Mouse (Mus musculus): ENCODE measurements around the gene Olfr974. TPM values are rescaled to one million over a fixed set of nuclear protein-coding genes. Genes with fewer than 3 reads are reported as not detected.
"Not testable (repeated sequence)": the region's sequence is repeated elsewhere in the genome, so short reads cannot be mapped to it uniquely, and the experiment has no call there.

The Olfr974 gene
- not detected in 2 replicates for polyA plus RNA-seq (2012; rRNA removed)

GRCm38 (mm10) chr9:39937201-39937600 is at the start of gene Olfr974:
Olfr974 (plus strand) TSS chr9:39937501.
- Histone ChIP-seq H3K27ac (ENCODE audit: insufficient read depth, low read depth, low read length) (no peak within 1 kb of the TSS), H3K36me3 (ENCODE audit: control insufficient read depth, insufficient read depth, low read length) (no peaks in the 10 kb centered on the region), H3K27me3 (ENCODE audit: control insufficient read depth, insufficient read depth, low read length) (no peaks in the 10 kb centered on the region), H3K4me1 (ENCODE audit: control insufficient read depth, insufficient read depth, insufficient read length, low read length) (no peaks in the 10 kb centered on the region), H3K4me3 (ENCODE audit: low read depth, low read length) (no peak within 1 kb of the TSS)
- WGBS: 65% methylated on average over 1 of the region's 1 CpGs
- no peak for TF ChIP-seq POLR2A (IDR thresholded peaks at IDR 0.05; ENCODE audit: low read depth, low read length)
- TF ChIP-seq CTCF (IDR thresholded peaks at IDR 0.05; ENCODE audit: extremely low read depth, insufficient read length, insufficient replicate concordance, low read depth, low read length): no peak

GRCm38 (mm10) chr9:39905106-39905505 is 32.2 kb upstream of the Olfr974 start:
- H3K27me3 ChIP-seq (ENCODE audit: control insufficient read depth, insufficient read depth, low read length): no peaks in the 10 kb centered on the region
- H3K27ac ChIP-seq (ENCODE audit: insufficient read depth, low read depth, low read length): no peak overlapping the region
- WGBS: 57% methylated on average over 6 of the region's 6 CpGs
- no peaks in the 10 kb centered on the region for H3K36me3 ChIP-seq (ENCODE audit: control insufficient read depth, insufficient read depth, low read length)
- TF ChIP-seq CTCF (IDR thresholded peaks at IDR 0.05; ENCODE audit: extremely low read depth, insufficient read length, insufficient replicate concordance, low read depth, low read length): no peak
- TF ChIP-seq POLR2A (IDR thresholded peaks at IDR 0.05; ENCODE audit: low read depth, low read length): no peak
- H3K4me1 ChIP-seq (ENCODE audit: control insufficient read depth, insufficient read depth, insufficient read length, low read length): no peaks in the 10 kb centered on the region
- H3K4me3 ChIP-seq (ENCODE audit: low read depth, low read length): no peak overlapping the region

DNA sequence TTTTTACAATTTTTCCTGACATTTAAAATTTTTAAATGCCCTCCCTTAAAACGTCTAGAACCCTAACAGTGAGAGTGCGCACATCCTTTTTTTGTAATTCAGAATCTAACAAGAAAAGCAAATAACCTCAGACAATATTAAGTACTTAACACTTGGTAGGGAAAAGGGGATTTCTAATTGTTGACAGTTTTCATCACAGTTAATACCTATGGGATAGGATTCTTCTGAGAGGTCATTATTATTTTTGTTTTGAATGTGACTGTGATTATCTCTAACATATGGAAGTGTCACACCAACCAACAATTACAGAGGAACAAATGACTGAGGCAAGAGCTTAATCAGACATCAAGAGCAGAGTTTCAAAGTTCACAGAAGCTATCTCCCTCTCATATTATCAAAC is 30.3 kb upstream of the Olfr974 start, which contains the start of gene Olfr229:
Gene Olfr229 (plus strand): TSS at position 301 of the 400 bp plus-strand sequence.
- WGBS: 73% methylated on average over 2 of the region's 2 CpGs
- no peaks in the 10 kb centered on the region for H3K27me3 ChIP-seq (ENCODE audit: control insufficient read depth, insufficient read depth, low read length)
- no peaks in the 10 kb centered on the region for H3K36me3 ChIP-seq (ENCODE audit: control insufficient read depth, insufficient read depth, low read length)
- no peaks in the 10 kb centered on the region for H3K4me1 ChIP-seq (ENCODE audit: control insufficient read depth, insufficient read depth, insufficient read length, low read length)
- no peak for TF ChIP-seq POLR2A (IDR thresholded peaks at IDR 0.05; ENCODE audit: low read depth, low read length)
- TF ChIP-seq CTCF (IDR thresholded peaks at IDR 0.05; ENCODE audit: extremely low read depth, insufficient read length, insufficient replicate concordance, low read depth, low read length): no peak
- no peak within 1 kb of the TSS for H3K27ac ChIP-seq (ENCODE audit: insufficient read depth, low read depth, low read length)
- no peak within 1 kb of the TSS for H3K4me3 ChIP-seq (ENCODE audit: low read depth, low read length)

- Histone ChIP-seq H3K4me1 (ENCODE audit: control insufficient read depth, insufficient read depth, insufficient read length, low read length) (no peaks in the 10 kb centered on the region), H3K36me3 (ENCODE audit: control insufficient read depth, insufficient read depth, low read length) (no peaks in the 10 kb centered on the region), H3K4me3 (ENCODE audit: low read depth, low read length) (no peak overlapping the region), H3K27ac (ENCODE audit: insufficient read depth, low read depth, low read length) (no peak overlapping the region), H3K27me3 (ENCODE audit: control insufficient read depth, insufficient read depth, low read length) (no peaks in the 10 kb centered on the region)
- 71% methylated on average over 3 of the region's 3 CpGs for WGBS
- no peak for TF ChIP-seq CTCF (IDR thresholded peaks at IDR 0.05; ENCODE audit: extremely low read depth, insufficient read length, insufficient replicate concordance, low read depth, low read length)
- TF ChIP-seq POLR2A (IDR thresholded peaks at IDR 0.05; ENCODE audit: low read depth, low read length): no peak
Observed at GRCm38 (mm10) chr9:39909939-39910338, 27.4 kb upstream of the Olfr974 start.

DNA sequence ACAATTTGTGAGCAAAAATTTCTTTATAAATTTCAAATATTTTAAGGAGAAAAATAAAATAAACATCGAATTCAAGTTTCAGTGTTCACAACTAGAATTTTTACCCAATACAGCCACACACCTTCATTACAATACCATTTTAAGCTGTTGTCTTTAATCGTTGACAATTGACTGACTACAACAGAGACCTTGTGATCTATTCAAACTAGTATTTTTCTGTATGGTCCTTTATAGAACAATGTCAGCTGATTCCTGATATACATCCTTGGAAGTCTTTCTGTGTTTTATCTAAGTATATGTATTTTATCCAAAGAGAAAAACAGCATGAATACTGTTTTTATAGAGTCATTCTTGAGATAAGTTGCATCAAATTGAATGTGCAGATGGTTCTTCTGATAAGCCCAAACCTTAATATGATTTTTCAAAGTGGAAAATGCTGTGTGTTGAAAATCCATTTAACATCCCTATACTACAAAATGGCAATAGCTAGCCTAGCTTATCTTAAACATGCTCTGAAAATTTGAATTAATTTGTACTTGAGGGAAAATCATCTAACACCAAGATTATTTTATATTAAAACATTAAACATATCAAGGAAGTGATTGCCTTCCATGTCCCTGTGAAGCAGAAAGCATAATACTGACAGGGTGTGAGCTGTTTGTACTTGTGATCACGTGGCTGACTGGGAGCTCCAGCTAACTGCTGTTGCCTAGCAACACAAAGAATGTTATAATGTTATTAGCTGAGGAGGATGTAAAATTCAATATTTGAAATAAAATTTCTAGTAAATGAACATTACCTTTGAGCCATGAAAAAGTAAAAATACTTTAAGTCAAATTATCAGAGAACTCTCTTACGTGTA is 9.1 kb upstream of the Olfr974 start:
- WGBS: no CpG with 5 or more reads among the region's 4 CpGs

DNA sequence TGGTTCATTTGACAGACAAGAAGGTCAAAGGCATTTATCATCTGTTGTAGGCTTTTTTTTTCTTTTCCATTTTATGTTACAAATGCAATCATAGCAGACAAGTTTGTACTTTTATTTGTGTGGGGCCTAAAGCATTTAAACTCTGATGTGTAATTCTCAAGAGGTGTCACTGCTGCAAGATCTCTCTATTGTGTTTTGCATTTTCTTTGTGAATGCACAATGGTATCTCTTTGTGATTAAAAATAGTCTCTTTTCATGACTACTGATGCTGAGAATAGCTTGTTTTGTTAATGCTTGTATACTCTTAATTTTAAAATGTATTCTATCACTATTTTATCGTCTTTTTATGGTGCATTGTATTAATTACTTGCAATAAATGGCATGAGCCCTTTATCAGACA is 8.5 kb upstream of the Olfr974 start:
- not testable (repeated sequence) for H3K27ac ChIP-seq (ENCODE audit: insufficient read depth, low read depth, low read length)
- WGBS: 41% methylated on average over 1 of the region's 1 CpGs

More for the DNA sequence above, 9.1 kb upstream of the Olfr974 start:
- not testable (repeated sequence) for H3K27me3 ChIP-seq (ENCODE audit: control insufficient read depth, insufficient read depth, low read length); H3K4me3 ChIP-seq (ENCODE audit: low read depth, low read length); H3K27ac ChIP-seq (ENCODE audit: insufficient read depth, low read depth, low read length); H3K36me3 ChIP-seq (ENCODE audit: control insufficient read depth, insufficient read depth, low read length); H3K4me1 ChIP-seq (ENCODE audit: control insufficient read depth, insufficient read depth, insufficient read length, low read length)

GRCm38 (mm10) chr9:39951946-39952345 is 14.6 kb downstream of the Olfr974 start, which contains the start of gene Olfr975:
Olfr975 (minus strand) TSS chr9:39952046.
- Histone ChIP-seq H3K36me3 (ENCODE audit: control insufficient read depth, insufficient read depth, low read length) (no peaks in the 10 kb centered on the region), H3K4me1 (ENCODE audit: control insufficient read depth, insufficient read depth, insufficient read length, low read length) (no peaks in the 10 kb centered on the region), H3K4me3 (ENCODE audit: low read depth, low read length) (no peak within 1 kb of the TSS), H3K27ac (ENCODE audit: insufficient read depth, low read depth, low read length) (no peak within 1 kb of the TSS), H3K27me3 (ENCODE audit: control insufficient read depth, insufficient read depth, low read length) (no peaks in the 10 kb centered on the region)
- no peak for TF ChIP-seq POLR2A (IDR thresholded peaks at IDR 0.05; ENCODE audit: low read depth, low read length)
- no peak for TF ChIP-seq CTCF (IDR thresholded peaks at IDR 0.05; ENCODE audit: extremely low read depth, insufficient read length, insufficient replicate concordance, low read depth, low read length)
- 69% methylated on average over 1 of the region's 1 CpGs for WGBS

More for the DNA sequence above, 8.5 kb upstream of the Olfr974 start:
- H3K36me3 ChIP-seq (ENCODE audit: control insufficient read depth, insufficient read depth, low read length); H3K27me3 ChIP-seq (ENCODE audit: control insufficient read depth, insufficient read depth, low read length); H3K4me3 ChIP-seq (ENCODE audit: low read depth, low read length); H3K4me1 ChIP-seq (ENCODE audit: control insufficient read depth, insufficient read depth, insufficient read length, low read length): not testable (repeated sequence)

GRCm38 (mm10) chr9:39961033-39961432 is 23.7 kb downstream of the Olfr974 start, which contains the start of gene Olfr976:
Olfr976 (minus strand) TSS chr9:39961133.
- H3K27ac ChIP-seq (ENCODE audit: insufficient read depth, low read depth, low read length); H3K4me3 ChIP-seq (ENCODE audit: low read depth, low read length); H3K36me3 ChIP-seq (ENCODE audit: control insufficient read depth, insufficient read depth, low read length); H3K27me3 ChIP-seq (ENCODE audit: control insufficient read depth, insufficient read depth, low read length); H3K4me1 ChIP-seq (ENCODE audit: control insufficient read depth, insufficient read depth, insufficient read length, low read length): not testable (repeated sequence)
- 78% methylated on average over 8 of the region's 9 CpGs for WGBS

DNA sequence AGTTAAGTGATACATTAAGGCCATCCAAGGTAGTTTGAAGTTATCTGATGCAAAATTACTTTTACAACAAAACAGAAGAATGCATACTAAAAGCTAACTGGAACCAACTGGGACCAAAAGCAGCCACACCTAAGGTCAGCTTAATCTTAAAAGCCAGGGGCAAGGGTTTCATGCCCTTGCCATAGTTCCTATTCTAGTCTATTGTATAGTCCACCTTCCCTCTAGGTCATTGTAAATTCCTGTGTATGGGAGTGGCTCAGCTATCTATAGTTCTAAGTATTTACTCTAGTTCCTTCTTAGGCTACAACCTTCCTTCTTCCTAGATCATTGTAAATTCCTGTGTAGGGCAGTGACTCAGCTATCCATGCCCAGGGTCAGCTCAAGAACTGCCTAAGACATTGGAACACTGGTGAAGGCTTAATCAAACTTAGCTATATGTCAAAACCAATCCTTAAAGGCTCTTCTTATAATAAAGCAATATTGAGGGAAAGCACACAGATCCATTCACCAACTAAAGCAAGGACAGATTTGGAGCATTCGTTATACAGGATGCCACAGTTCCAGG is 39.4 kb downstream of the Olfr974 start:
- H3K36me3 ChIP-seq (ENCODE audit: control insufficient read depth, insufficient read depth, low read length); H3K4me1 ChIP-seq (ENCODE audit: control insufficient read depth, insufficient read depth, insufficient read length, low read length); H3K27ac ChIP-seq (ENCODE audit: insufficient read depth, low read depth, low read length); H3K27me3 ChIP-seq (ENCODE audit: control insufficient read depth, insufficient read depth, low read length); H3K4me3 ChIP-seq (ENCODE audit: low read depth, low read length): not testable (repeated sequence)
- WGBS: 72% methylated on average over 1 of the region's 1 CpGs

All from small intestine, adult 2 months (tissue).